Mouse (Mus musculus) adrenal gland, adult 8-10 months (tissue): ENCODE measurements around the gene 1700003E16Rik. TPM values are rescaled to one million over a fixed set of nuclear protein-coding genes. Genes with fewer than 3 reads are reported as not detected.

Source experiments
- DNase-seq: peaks from one replicate; pipeline ENCODE4 v3.0.0; 2022
- total RNA-seq, 4 experiments: library from RNA; stranded (reverse); gene quantifications; 2 replicates each; pipeline ENCODE4 v1.2.4; 2022

1700003E16Rik gene
- total RNA-seq, 4 experiments from 2014 or later: 1.2 to 2.6 (median 1.9) TPM

GRCm38 (mm10) chr6:83207361-83208049 is 51.3 kb downstream of the 1700003E16Rik start:
- no peak for DNase-seq

- no peak for DNase-seq
Measured at GRCm38 (mm10) chr6:83208050-83208400, 51.8 kb downstream of the 1700003E16Rik start.

- no peak for DNase-seq
Measured at GRCm38 (mm10) chr6:83210495-83210894, 54.3 kb downstream of the 1700003E16Rik start.

GRCm38 (mm10) chr6:83211526-83211925 is 55.3 kb downstream of the 1700003E16Rik start:
- no peak for DNase-seq

Other genes starting within 250 kb of the 1700003E16Rik start
- 1 to 10 TPM in 3 of 4 experiments, under 1 TPM in 1; 0.96 to 2.5 (median 1.4) TPM for gene Sema4f, start 216.6 kb upstream of the 1700003E16Rik start, total RNA-seq
- not detected for gene M1ap, start 209.5 kb upstream of the 1700003E16Rik start, total RNA-seq
- gene Dok1, start 122.9 kb upstream of the 1700003E16Rik start, total RNA-seq: 10 to 100 TPM; 12.7 to 13.8 (median 13.4) TPM
- 1 to 10 TPM; 2.2 to 4.8 (median 4.1) TPM for gene Loxl3, start 122.2 kb upstream of the 1700003E16Rik start, total RNA-seq
- 100 to 1,000 TPM; 184 to 207 (median 192) TPM for gene Aup1, start 101.9 kb upstream of the 1700003E16Rik start, total RNA-seq
- 10 to 100 TPM; 50.7 to 69.4 (median 61.0) TPM for gene Htra2, start 101.1 kb upstream of the 1700003E16Rik start, total RNA-seq
- gene Dqx1, start 98.6 kb upstream of the 1700003E16Rik start, total RNA-seq: 1 to 10 TPM; 2.6 to 6.3 (median 4.1) TPM
- 10 to 100 TPM in 3 of 4 experiments, 1 to 10 TPM in 1; 7.9 to 19.1 (median 13.3) TPM for gene Tlx2, start 86.1 kb upstream of the 1700003E16Rik start, total RNA-seq
- gene Pcgf1, start 78.5 kb upstream of the 1700003E16Rik start, total RNA-seq: 10 to 100 TPM; 50.4 to 79.1 (median 66.0) TPM
- 10 to 100 TPM; 16.7 to 24.9 (median 19.6) TPM for gene Lbx2, start 70.0 kb upstream of the 1700003E16Rik start, total RNA-seq
- gene Ccdc142, start 54.8 kb upstream of the 1700003E16Rik start, total RNA-seq: 10 to 100 TPM in 2 of 4 experiments, 1 to 10 TPM in 2; 5.3 to 14.2 (median 9.7) TPM
- gene Gm42688, start 54.8 kb upstream of the 1700003E16Rik start, total RNA-seq: 10 to 100 TPM in 2 of 4 experiments, 1 to 10 TPM in 2; 5.9 to 14.3 (median 10.1) TPM
- gene Mrpl53, start 47.4 kb upstream of the 1700003E16Rik start, total RNA-seq: 100 to 1,000 TPM in 1 of 4 experiments, 10 to 100 TPM in 3; 81.6 to 113 (median 89.5) TPM
- gene Mogs, start 40.9 kb upstream of the 1700003E16Rik start, total RNA-seq: 10 to 100 TPM; 45.9 to 91.9 (median 62.8) TPM
- gene Wbp1, start 34.8 kb upstream of the 1700003E16Rik start, total RNA-seq: 100 to 1,000 TPM; 100 to 106 (median 105) TPM
- 10 to 100 TPM; 24.9 to 32.3 (median 28.0) TPM for gene Ino80b, start 31.0 kb upstream of the 1700003E16Rik start, total RNA-seq
- gene Rtkn, start 20.9 kb upstream of the 1700003E16Rik start, total RNA-seq: 10 to 100 TPM; 16.4 to 34.0 (median 19.9) TPM
- 1 to 10 TPM; 3.2 to 6.3 (median 5.3) TPM for gene Wdr54, start within 50 bp of the 1700003E16Rik start, total RNA-seq
- gene Dctn1, start 9.5 kb downstream of the 1700003E16Rik start, total RNA-seq: 100 to 1,000 TPM; 145 to 192 (median 162) TPM
- under 1 TPM; 0.05 to 0.09 (median 0.08) TPM for gene Slc4a5, start 63.4 kb downstream of the 1700003E16Rik start, total RNA-seq
- 10 to 100 TPM; 14.4 to 19.3 (median 17.6) TPM for gene Mthfd2, start 169.5 kb downstream of the 1700003E16Rik start, total RNA-seq
- 10 to 100 TPM; 66.9 to 77.3 (median 71.4) TPM for gene Mob1a, start 169.6 kb downstream of the 1700003E16Rik start, total RNA-seq
- gene Bola3, start 192.7 kb downstream of the 1700003E16Rik start, total RNA-seq: 100 to 1,000 TPM in 3 of 4 experiments, 10 to 100 TPM in 1; 94.1 to 174 (median 137) TPM